Mouse (Mus musculus): Measurements from ENCODE around the gene Chst15. TPM values are rescaled to one million over a fixed set of nuclear protein-coding genes. Genes with fewer than 3 reads are reported as not detected.
A peak's percentile ranks its signal among the peaks of the same experiment; 100 is the strongest.

The Chst15 gene
- polyA plus RNA-seq, 1 experiment from 2014 or later, result 22.3 TPM

DNA sequence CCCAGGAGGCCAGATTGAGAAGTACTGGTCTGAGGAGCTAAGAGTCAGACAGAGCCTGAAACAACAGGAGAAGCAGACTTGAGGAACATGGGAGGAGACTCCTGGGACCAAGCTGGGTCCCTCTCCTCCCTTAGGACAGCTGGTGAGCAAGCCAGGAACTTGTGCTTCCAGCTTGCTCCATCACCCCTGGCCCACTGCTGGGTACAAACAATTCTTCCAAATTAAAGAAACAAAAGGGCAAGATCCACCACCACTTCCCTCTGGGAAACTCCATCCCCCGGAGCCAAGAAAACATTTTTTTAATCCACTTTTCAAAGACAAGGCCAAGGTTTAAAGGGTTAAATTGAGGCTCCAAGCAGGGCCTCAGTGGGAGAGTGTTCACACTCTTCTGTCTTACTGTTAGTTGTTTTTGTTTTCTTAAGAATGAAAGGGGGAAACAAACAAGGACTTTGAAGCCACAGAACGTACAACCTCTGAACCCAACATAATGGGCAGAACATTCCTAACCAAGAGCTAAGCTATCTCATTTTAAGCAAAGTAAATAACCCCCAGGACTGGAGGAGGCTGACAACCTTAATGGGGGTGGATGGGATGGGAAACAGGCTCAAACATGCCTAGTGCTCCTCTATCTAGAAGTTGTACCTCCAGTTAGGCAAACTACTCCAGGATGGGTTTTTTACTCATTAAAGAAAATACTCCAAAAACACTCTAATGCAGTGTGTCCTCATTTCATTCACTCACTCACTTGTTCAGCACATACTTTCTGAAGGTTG lies 43.1 kb downstream of the Chst15 start:
- WGBS, result 56% methylated on average over 2 of the region's 2 CpGs
- Histone ChIP-seq H3K27me3 (ENCODE audit: control insufficient read depth, insufficient read depth, low read depth, low read length) (no peaks in the 10 kb centered on the region), H3K36me3 (ENCODE audit: control insufficient read depth, insufficient read depth, low read length) (peaks cover 8% of the 10 kb centered on the region), H3K4me1 (replicated peaks; ENCODE audit: control insufficient read depth, insufficient read depth, low read length) (peaks cover 16% of the 10 kb centered on the region), H3K4me3 (ENCODE audit: low read length) (no peak overlapping the region), H3K27ac (ENCODE audit: low read length) (no peak overlapping the region), H3K9me3 (ENCODE audit: control insufficient read depth, low read length) (no peaks in the 10 kb centered on the region), H3K4me2 (ENCODE audit: low read depth, low read length) (no peak overlapping the region), H3K9ac (ENCODE audit: low read length) (no peak overlapping the region)
- ATAC-seq (ENCODE audit: low read depth), result no peak

DNA sequence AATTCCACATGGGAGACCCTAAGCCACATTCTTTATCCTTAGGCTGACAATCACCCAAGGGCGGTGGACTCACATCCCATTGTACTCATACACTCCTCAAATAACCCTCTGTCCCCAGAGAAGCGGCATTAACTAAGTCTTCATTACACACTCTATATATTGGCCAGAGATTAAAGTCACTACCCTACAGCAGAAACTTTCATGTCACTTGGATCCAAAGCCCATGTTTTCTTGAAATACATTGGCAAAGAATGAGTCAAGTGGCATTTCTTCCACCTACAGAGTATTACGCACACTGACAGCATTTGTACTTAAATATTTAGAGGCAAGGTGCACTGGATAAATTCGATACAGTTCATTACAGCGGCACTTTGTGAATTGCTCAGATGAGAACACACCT lies 44.0 kb downstream of the Chst15 start:
- no peaks in the 10 kb centered on the region for H3K9me3 ChIP-seq (ENCODE audit: control insufficient read depth, low read length)
- ATAC-seq (ENCODE audit: low read depth), result no peak

GRCm38 (mm10) chr7:132270364-132270763 lies 46.7 kb downstream of the Chst15 start:
- peak; percentile 83 for ATAC-seq (ENCODE audit: low read depth)
- WGBS, result 59% methylated on average over 8 of the region's 8 CpGs
- Histone ChIP-seq H3K4me2 (ENCODE audit: low read depth, low read length) (no peak overlapping the region), H3K27me3 (ENCODE audit: control insufficient read depth, insufficient read depth, low read depth, low read length) (no peaks in the 10 kb centered on the region), H3K9ac (ENCODE audit: low read length) (no peak overlapping the region), H3K4me3 (ENCODE audit: low read length) (no peak overlapping the region), H3K4me1 (replicated peaks; ENCODE audit: control insufficient read depth, insufficient read depth, low read length) (peaks cover 7% of the 10 kb centered on the region), H3K36me3 (ENCODE audit: control insufficient read depth, insufficient read depth, low read length) (peaks cover 17% of the 10 kb centered on the region), H3K9me3 (ENCODE audit: control insufficient read depth, low read length) (no peaks in the 10 kb centered on the region), H3K27ac (ENCODE audit: low read length) (peak overlapping the region; percentile 61)

More for the DNA sequence above, 44.0 kb downstream of the Chst15 start:
- Histone ChIP-seq H3K36me3 (ENCODE audit: control insufficient read depth, insufficient read depth, low read length) (peaks cover 14% of the 10 kb centered on the region), H3K4me1 (replicated peaks; ENCODE audit: control insufficient read depth, insufficient read depth, low read length) (peaks cover 8% of the 10 kb centered on the region), H3K27me3 (ENCODE audit: control insufficient read depth, insufficient read depth, low read depth, low read length) (no peaks in the 10 kb centered on the region), H3K4me3 (ENCODE audit: low read length) (no peak overlapping the region), H3K4me2 (ENCODE audit: low read depth, low read length) (no peak overlapping the region), H3K9ac (ENCODE audit: low read length) (no peak overlapping the region), H3K27ac (ENCODE audit: low read length) (no peak overlapping the region)
- 94% methylated on average over 5 of the region's 5 CpGs for WGBS

DNA sequence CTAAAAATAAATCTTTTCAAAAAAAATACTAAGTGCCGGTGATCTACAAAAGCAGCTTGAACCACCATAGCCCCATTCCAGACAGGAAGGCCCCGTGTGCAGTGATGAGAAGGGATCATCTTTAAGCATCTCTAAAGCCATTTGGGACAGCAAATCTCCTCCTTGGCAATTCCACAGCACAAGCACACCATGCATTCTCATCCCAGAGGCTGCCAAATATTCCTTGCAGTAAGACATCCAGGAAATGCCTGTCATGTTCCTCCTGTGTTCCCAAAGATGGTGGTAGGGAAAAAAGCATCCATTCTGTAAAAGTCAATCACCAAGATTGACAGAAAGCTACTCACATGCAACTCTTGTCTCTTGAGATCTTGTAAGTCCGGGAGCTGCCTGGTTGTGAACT lies 47.4 kb downstream of the Chst15 start:
- Histone ChIP-seq H3K9me3 (ENCODE audit: control insufficient read depth, low read length) (no peaks in the 10 kb centered on the region), H3K9ac (ENCODE audit: low read length) (no peak overlapping the region), H3K27me3 (ENCODE audit: control insufficient read depth, insufficient read depth, low read depth, low read length) (no peaks in the 10 kb centered on the region), H3K36me3 (ENCODE audit: control insufficient read depth, insufficient read depth, low read length) (peaks cover 19% of the 10 kb centered on the region), H3K27ac (ENCODE audit: low read length) (peak overlapping the region; percentile 12; the same call in 1 of the 2 replicates), H3K4me3 (ENCODE audit: low read length) (no peak overlapping the region), H3K4me1 (replicated peaks; ENCODE audit: control insufficient read depth, insufficient read depth, low read length) (peaks cover 9% of the 10 kb centered on the region), H3K4me2 (ENCODE audit: low read depth, low read length) (no peak overlapping the region)
- no peak for ATAC-seq (ENCODE audit: low read depth)
- WGBS, result 77% methylated on average over 3 of the region's 3 CpGs

- H3K4me3 ChIP-seq (ENCODE audit: low read length), result no peak overlapping the region
- ATAC-seq (ENCODE audit: low read depth), result no peak
These were observed 49.1 kb downstream of the Chst15 start for GRCm38 (mm10) chr7:132267721-132268498.

GRCm38 (mm10) chr7:132264763-132265162 lies 52.3 kb downstream of the Chst15 start:
- no peak for ATAC-seq (ENCODE audit: low read depth)
- no peak overlapping the region for H3K9ac ChIP-seq (ENCODE audit: low read length)
- no peaks in the 10 kb centered on the region for H3K9me3 ChIP-seq (ENCODE audit: control insufficient read depth, low read length)
- no peak overlapping the region for H3K4me2 ChIP-seq (ENCODE audit: low read depth, low read length)
- H3K27ac ChIP-seq (ENCODE audit: low read length), result peak overlapping the region; percentile 5; the same call in 1 of the 2 replicates
- H3K4me3 ChIP-seq (ENCODE audit: low read length), result no peak overlapping the region
- H3K4me1 ChIP-seq (replicated peaks; ENCODE audit: control insufficient read depth, insufficient read depth, low read length), result peaks cover 28% of the 10 kb centered on the region
- H3K27me3 ChIP-seq (ENCODE audit: control insufficient read depth, insufficient read depth, low read depth, low read length), result no peaks in the 10 kb centered on the region
- 70% methylated on average over 3 of the region's 3 CpGs for WGBS
- H3K36me3 ChIP-seq (ENCODE audit: control insufficient read depth, insufficient read depth, low read length), result peaks cover 18% of the 10 kb centered on the region

More at GRCm38 (mm10) chr7:132267721-132268498, 49.1 kb downstream of the Chst15 start:
- H3K9me3 ChIP-seq (ENCODE audit: control insufficient read depth, low read length), result no peaks in the 10 kb centered on the region
- no peak overlapping the region for H3K27ac ChIP-seq (ENCODE audit: low read length)
- H3K4me1 ChIP-seq (replicated peaks; ENCODE audit: control insufficient read depth, insufficient read depth, low read length), result peaks cover 19% of the 10 kb centered on the region
- H3K27me3 ChIP-seq (ENCODE audit: control insufficient read depth, insufficient read depth, low read depth, low read length), result no peaks in the 10 kb centered on the region
- H3K9ac ChIP-seq (ENCODE audit: low read length), result no peak overlapping the region
- no peak overlapping the region for H3K4me2 ChIP-seq (ENCODE audit: low read depth, low read length)
- WGBS, result 75% methylated on average over 4 of the region's 4 CpGs
- peaks cover 19% of the 10 kb centered on the region for H3K36me3 ChIP-seq (ENCODE audit: control insufficient read depth, insufficient read depth, low read length)

DNA sequence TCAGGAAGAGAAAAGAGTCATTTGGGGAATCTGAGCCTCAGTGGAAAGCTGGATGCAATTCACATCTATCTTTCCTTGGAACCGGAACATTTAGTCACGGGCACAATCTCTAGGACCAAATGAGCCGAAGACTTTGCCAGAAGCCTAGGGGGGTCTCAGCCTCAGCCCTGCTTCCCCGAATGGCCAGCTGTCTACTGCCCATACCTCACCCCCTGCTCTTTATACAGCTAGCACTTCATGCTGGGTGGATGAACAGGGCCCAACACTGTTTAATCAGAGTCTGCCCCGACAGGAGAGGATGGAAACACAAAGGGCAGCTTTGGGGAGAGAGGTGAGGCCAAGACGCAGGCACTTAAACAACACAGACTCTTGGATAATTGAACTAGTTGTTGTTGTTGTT lies 53.8 kb downstream of the Chst15 start:
- H3K9me3 ChIP-seq (ENCODE audit: control insufficient read depth, low read length), result no peaks in the 10 kb centered on the region
- H3K36me3 ChIP-seq (ENCODE audit: control insufficient read depth, insufficient read depth, low read length), result peaks cover 5% of the 10 kb centered on the region; the same call in 1 of the 2 replicates
- no peak overlapping the region for H3K9ac ChIP-seq (ENCODE audit: low read length)
- no peak overlapping the region for H3K4me3 ChIP-seq (ENCODE audit: low read length)
- 52% methylated on average over 6 of the region's 6 CpGs for WGBS
- H3K4me1 ChIP-seq (replicated peaks; ENCODE audit: control insufficient read depth, insufficient read depth, low read length), result peaks cover 28% of the 10 kb centered on the region
- H3K4me2 ChIP-seq (ENCODE audit: low read depth, low read length), result no peak overlapping the region
- ATAC-seq (ENCODE audit: low read depth), result no peak
- H3K27ac ChIP-seq (ENCODE audit: low read length), result peak overlapping the region; percentile 84
- no peaks in the 10 kb centered on the region for H3K27me3 ChIP-seq (ENCODE audit: control insufficient read depth, insufficient read depth, low read depth, low read length)

- ATAC-seq (ENCODE audit: low read depth), result peak; percentile 34; the same call in 1 of the 2 replicates
- Histone ChIP-seq H3K4me2 (ENCODE audit: low read depth, low read length) (no peak overlapping the region), H3K27me3 (ENCODE audit: control insufficient read depth, insufficient read depth, low read depth, low read length) (no peaks in the 10 kb centered on the region), H3K4me3 (ENCODE audit: low read length) (no peak overlapping the region), H3K9ac (ENCODE audit: low read length) (no peak overlapping the region), H3K36me3 (ENCODE audit: control insufficient read depth, insufficient read depth, low read length) (peaks cover 5% of the 10 kb centered on the region; the same call in 1 of the 2 replicates), H3K27ac (ENCODE audit: low read length) (peak overlapping the region; percentile 84), H3K4me1 (replicated peaks; ENCODE audit: control insufficient read depth, insufficient read depth, low read length) (peaks cover 33% of the 10 kb centered on the region), H3K9me3 (ENCODE audit: control insufficient read depth, low read length) (no peaks in the 10 kb centered on the region)
- WGBS, result 45% methylated on average over 6 of the region's 6 CpGs
These were observed 54.3 kb downstream of the Chst15 start for GRCm38 (mm10) chr7:132262696-132263095.

DNA sequence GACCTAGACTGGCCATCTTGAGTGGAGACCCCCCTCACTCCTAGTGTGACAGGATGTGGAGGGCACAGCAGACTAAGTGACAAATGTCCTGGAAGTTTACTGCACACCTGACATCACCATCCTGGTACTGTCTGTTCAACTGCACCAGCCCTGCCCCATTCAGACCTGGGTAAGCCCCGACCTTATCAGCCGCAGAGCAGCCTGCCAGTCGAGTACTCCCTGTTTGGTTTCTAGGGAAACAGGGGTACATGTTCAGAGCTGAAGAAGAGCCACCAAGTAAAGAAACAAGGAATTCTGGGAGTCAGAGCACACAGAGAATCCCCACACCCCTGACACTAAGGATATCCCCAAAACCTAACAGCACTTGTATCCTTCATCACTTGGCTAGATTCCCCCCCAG lies 55.1 kb downstream of the Chst15 start:
- no peak for ATAC-seq (ENCODE audit: low read depth)
- Histone ChIP-seq H3K27ac (ENCODE audit: low read length) (peak overlapping the region; percentile 45; the same call in 1 of the 2 replicates), H3K36me3 (ENCODE audit: control insufficient read depth, insufficient read depth, low read length) (peaks cover 5% of the 10 kb centered on the region; the same call in 1 of the 2 replicates), H3K27me3 (ENCODE audit: control insufficient read depth, insufficient read depth, low read depth, low read length) (no peaks in the 10 kb centered on the region), H3K4me1 (replicated peaks; ENCODE audit: control insufficient read depth, insufficient read depth, low read length) (peaks cover 34% of the 10 kb centered on the region), H3K4me2 (ENCODE audit: low read depth, low read length) (no peak overlapping the region), H3K9ac (ENCODE audit: low read length) (no peak overlapping the region), H3K9me3 (ENCODE audit: control insufficient read depth, low read length) (no peaks in the 10 kb centered on the region), H3K4me3 (ENCODE audit: low read length) (no peak overlapping the region)
- 42% methylated on average over 3 of the region's 3 CpGs for WGBS

Measured in lung, embryonic 16.5 days (tissue).